Mouse (Mus musculus): ENCODE results near the gene Xkr7.

Xkr7 gene

GRCm38 (mm10) chr2:153032083-153032842, 611 bp downstream of the Xkr7 start:
- DNase-seq (ENCODE audit: low read depth in 1 of 2, low spot score in 2 of 2): peak; percentile 48 to 68

- DNase-seq (ENCODE audit: low read depth in 1 of 2, low spot score in 2 of 2): no peak
These were observed 1.3 kb downstream of the Xkr7 start for GRCm38 (mm10) chr2:153032973-153033372.

GRCm38 (mm10) chr2:153033545-153034230, 2.0 kb downstream of the Xkr7 start:
- no peak for DNase-seq (ENCODE audit: low read depth in 1 of 2, low spot score in 2 of 2)

- DNase-seq (ENCODE audit: low read depth in 1 of 2, low spot score in 2 of 2): no peak
These were observed 5.0 kb downstream of the Xkr7 start for GRCm38 (mm10) chr2:153036690-153037089.

- no peak for DNase-seq (ENCODE audit: low read depth in 1 of 2, low spot score in 2 of 2)
These were observed 12.2 kb downstream of the Xkr7 start for GRCm38 (mm10) chr2:153043886-153044285.

GRCm38 (mm10) chr2:153045884-153046299, 14.2 kb downstream of the Xkr7 start:
- no peak for DNase-seq (ENCODE audit: low read depth in 1 of 2, low spot score in 2 of 2)

- no peak for DNase-seq (ENCODE audit: low read depth in 1 of 2, low spot score in 2 of 2)
These were observed 16.3 kb downstream of the Xkr7 start for GRCm38 (mm10) chr2:153047828-153048465.

- DNase-seq (ENCODE audit: low read depth in 1 of 2, low spot score in 2 of 2): no peak
These were observed 17.8 kb downstream of the Xkr7 start for GRCm38 (mm10) chr2:153049288-153049996.

- DNase-seq (ENCODE audit: low read depth in 1 of 2, low spot score in 2 of 2): no peak
These were observed 18.3 kb downstream of the Xkr7 start for GRCm38 (mm10) chr2:153049997-153050358.

- DNase-seq (ENCODE audit: low read depth in 1 of 2, low spot score in 2 of 2): no peak
These were observed 19.4 kb downstream of the Xkr7 start for GRCm38 (mm10) chr2:153051095-153051494.

GRCm38 (mm10) chr2:153051537-153051936, 19.9 kb downstream of the Xkr7 start:
- no peak for DNase-seq (ENCODE audit: low read depth in 1 of 2, low spot score in 2 of 2)

- no peak for DNase-seq (ENCODE audit: low read depth in 1 of 2, low spot score in 2 of 2)
These were observed 21.2 kb downstream of the Xkr7 start for GRCm38 (mm10) chr2:153052700-153053351.

- DNase-seq (ENCODE audit: low read depth in 1 of 2, low spot score in 2 of 2): no peak
These were observed 22.2 kb downstream of the Xkr7 start for GRCm38 (mm10) chr2:153053896-153054295.

- no peak for DNase-seq (ENCODE audit: low read depth in 1 of 2, low spot score in 2 of 2)
These were observed 23.7 kb downstream of the Xkr7 start for GRCm38 (mm10) chr2:153055270-153055920.

GRCm38 (mm10) chr2:153058365-153058764, 26.7 kb downstream of the Xkr7 start:
- no peak for DNase-seq (ENCODE audit: low read depth in 1 of 2, low spot score in 2 of 2)

GRCm38 (mm10) chr2:153060216-153060615, 28.6 kb downstream of the Xkr7 start:
- no peak for DNase-seq (ENCODE audit: low read depth in 1 of 2, low spot score in 2 of 2)

GRCm38 (mm10) chr2:153063394-153063793, 31.7 kb downstream of the Xkr7 start:
- DNase-seq (ENCODE audit: low read depth in 1 of 2, low spot score in 2 of 2): no peak

GRCm38 (mm10) chr2:153064190-153064970, 32.7 kb downstream of the Xkr7 start:
- DNase-seq (ENCODE audit: low read depth in 1 of 2, low spot score in 2 of 2): no peak

GRCm38 (mm10) chr2:153065747-153066508, 34.3 kb downstream of the Xkr7 start, which contains the start of gene Ccm2l:
TSS of gene Ccm2l (plus strand) at chr2:153065955.
- no peak for DNase-seq (ENCODE audit: low read depth in 1 of 2, low spot score in 2 of 2)
